ENCODE assay signal across 8 mouse cellular contexts in genomic region chr15:12375641-12376311, GRCm38 (mm10). TPM values are rescaled to one million over a fixed set of nuclear protein-coding genes. Genes with fewer than 3 reads are reported as not detected.
DNase-seq lines count a peak whose midpoint lies in the region; ATAC-seq and TF ChIP-seq lines count a peak whose summit lies in the region.

No protein-coding gene starts in this region.

- H3K36me3 ChIP-seq in hindbrain, embryonic 12.5 days = no peaks in the 10 kb centered on the region

- TF ChIP-seq CTCF in Patski (IDR thresholded peaks at IDR 0.05) = peak; percentile 42

- H3K27ac ChIP-seq in hindbrain, embryonic 12.5 days = no peak overlapping the region

- H3K4me2 ChIP-seq in hindbrain, embryonic 12.5 days (replicated peaks) = peak overlapping the region; percentile 51

- no peak for DNase-seq in Patski (ENCODE audit: low read depth, low spot score)
- peak; percentile 86 to 88 for DNase-seq in cerebellum, postnatal 10 days
- DNase-seq in frontal cortex, postnatal 10 days (ENCODE audit: low spot score in 2 of 2) = peak; percentile 73 to 77
- peak; percentile 61 to 75 for DNase-seq in layer of hippocampus, postnatal 25 days (ENCODE audit: extremely low spot score in 1 of 2, low spot score in 1 of 2)
- DNase-seq in lung, postnatal 25 days (ENCODE audit: low spot score) = peak; percentile 92
- DNase-seq in retina, embryonic 14.5 days (ENCODE audit: low spot score) = peak; percentile 96
- peak; percentile 53 to 60 for DNase-seq in urinary bladder, adult 18-20 months (ENCODE audit: low spot score in 2 of 2)

- peak overlapping the region; percentile 27 for H3K4me3 ChIP-seq in hindbrain, embryonic 12.5 days

- no peaks in the 10 kb centered on the region for H3K9me3 ChIP-seq in hindbrain, embryonic 12.5 days (replicated peaks)

- peak; percentile 17 for ATAC-seq in Patski
- peak; percentile 76 for ATAC-seq in hindbrain, embryonic 12.5 days (ENCODE audit: low FRiP score)

- in situ Hi-C loops in Patski (cut with MboI; ENCODE audit: low pct_unique_long_range_greater_than_20kb) = no loop called here

- no peaks in the 10 kb centered on the region for H3K27me3 ChIP-seq in Patski
- H3K27me3 ChIP-seq in hindbrain, embryonic 12.5 days = peaks cover 7% of the 10 kb centered on the region; the same call in 1 of the 2 replicates

- H3K4me1 ChIP-seq in hindbrain, embryonic 12.5 days = peaks cover 8% of the 10 kb centered on the region

- CTCF ChIA-PET in Patski (lab: Charles Lee) = interaction anchor here (0.6 to 1.2 kb wide), 2 partner anchors 17 to 102 kb away, joined by 3 to 4 read pairs; no protein-coding TSS in a partner anchor

- 4% methylated on average over 19 of the region's 19 CpGs for WGBS in hindbrain, embryonic 12.5 days

- peak overlapping the region; percentile 46 for H3K9ac ChIP-seq in hindbrain, embryonic 12.5 days

- POLR2A ChIA-PET in Patski (lab: Charles Lee) = no interaction called here

RNA-seq across cellular contexts. Expression of gene 1810049J17Rik, which starts 54.1 kb away (rescaled TPM):
- 2.0 TPM for polyA plus RNA-seq in Patski (2021)
- 0.80 and 1.1 TPM in 2 replicates for polyA plus RNA-seq in hindbrain, embryonic 12.5 days (2016; fragmentation: Nextera tagmentation; extraction: Ambion mirVana)
- total RNA-seq in layer of hippocampus, postnatal 25 days (2021) = under 1 TPM in 1 of 2 experiments, not detected in 1; 0.69 TPM

RNA-seq across cellular contexts. Expression of gene Golph3, which starts 54.5 kb away (rescaled TPM):
- polyA plus RNA-seq in Patski (2021) = 106 TPM
- polyA plus RNA-seq in hindbrain, embryonic 12.5 days (2016; fragmentation: Nextera tagmentation; extraction: Ambion mirVana) = 97.9 and 107 TPM in 2 replicates
- total RNA-seq in layer of hippocampus, postnatal 25 days (2021) = 10 to 100 TPM; 90.6 to 98.8 TPM
